Mouse (Mus musculus): ENCODE data around the gene D630045J12Rik. TPM values are rescaled to one million over a fixed set of nuclear protein-coding genes. Genes with fewer than 3 reads are reported as not detected.

Gene D630045J12Rik
- total and polyA plus RNA-seq, 3 experiments: 2.5 to 6.2 TPM; not detected in 1

DNA sequence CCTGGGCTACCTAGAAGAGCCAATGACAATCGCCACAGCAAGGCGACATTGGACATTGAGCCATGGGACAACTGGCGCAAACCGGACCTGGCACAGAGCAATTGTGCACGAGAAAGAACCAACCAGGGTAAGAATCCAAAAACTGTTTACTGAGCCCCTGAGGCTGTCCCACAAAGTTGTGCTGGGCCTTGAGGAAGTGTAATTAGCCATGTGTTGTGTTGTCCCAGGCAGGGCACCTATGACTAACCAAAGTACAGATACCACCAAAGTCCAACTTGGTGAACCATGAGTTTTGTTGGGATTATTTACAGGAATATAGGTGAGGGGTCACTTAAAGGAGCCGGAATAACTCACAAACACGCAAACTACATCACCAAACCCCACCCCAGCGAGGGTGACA, 3.7 kb upstream of the D630045J12Rik start:
- Histone ChIP-seq H3K4me1 (ENCODE audit: control insufficient read depth in 1 of 2, insufficient read depth in 2 of 2, low read length in 2 of 2) (peaks cover 3 to 28% of the 10 kb centered on the region in 2 experiments; a peak in 3 of 4 replicates), H3K27ac (ENCODE audit: control insufficient read depth, low read depth, low read length) (no peak overlapping the region), H3K9me3 (replicated peaks; ENCODE audit: insufficient read depth, low read length) (no peaks in the 10 kb centered on the region), H3K79me2 (ENCODE audit: control insufficient read depth, insufficient read depth, low read length, poor library complexity) (no peaks in the 10 kb centered on the region; the same call in 1 of the 2 replicates), H3K36me3 (ENCODE audit: control insufficient read depth in 1 of 2, insufficient read depth in 2 of 2, low read length in 2 of 2) (peaks cover 0 to 5% of the 10 kb centered on the region in 2 experiments; a peak in 2 of 4 replicates), H3K9ac (ENCODE audit: control insufficient read depth, low read depth, low read length, poor library complexity, severe bottlenecking) (no peak overlapping the region), H3K4me3 (ENCODE audit: control insufficient read depth in 1 of 2, insufficient read depth in 1 of 2, low read depth in 2 of 2, low read length in 2 of 2) (no peak overlapping the region), H3K27me3 (ENCODE audit: control insufficient read depth in 1 of 2, insufficient read depth in 2 of 2, low read length in 2 of 2) (no peaks in the 10 kb centered on the region)
- DNase-seq (ENCODE audit: low read depth, low spot score): no peak
- TF ChIP-seq SIN3A (IDR thresholded peaks at IDR 0.05; ENCODE audit: low read length): no peak
- TF ChIP-seq GATA1 (IDR thresholded peaks at IDR 0.05; ENCODE audit: low read depth, low read length): no peak
- TF ChIP-seq JUND (IDR thresholded peaks at IDR 0.05; ENCODE audit: low read depth, low read length): no peak
- TF ChIP-seq POLR2AphosphoS2 (IDR thresholded peaks at IDR 0.05; ENCODE audit: low read length): no peak
- no peak for TF ChIP-seq SMC3 (IDR thresholded peaks at IDR 0.05; ENCODE audit: low read depth, low read length)
- no peak for TF ChIP-seq NELFE (IDR thresholded peaks at IDR 0.05; ENCODE audit: low read depth, low read length)
- no peak for TF ChIP-seq RAD21 (IDR thresholded peaks at IDR 0.05; ENCODE audit: low read depth, low read length)
- TF ChIP-seq MAX (IDR thresholded peaks at IDR 0.05; ENCODE audit: low read length): no peak
- no peak for TF ChIP-seq TCF12 (IDR thresholded peaks at IDR 0.05; ENCODE audit: low read depth, low read length)
- no peak for TF ChIP-seq EP300 (IDR thresholded peaks at IDR 0.05; ENCODE audit: low read depth in 1 of 2, low read length in 2 of 2)
- no peak for TF ChIP-seq ETS1 (IDR thresholded peaks at IDR 0.05; ENCODE audit: low read depth, low read length)

DNA sequence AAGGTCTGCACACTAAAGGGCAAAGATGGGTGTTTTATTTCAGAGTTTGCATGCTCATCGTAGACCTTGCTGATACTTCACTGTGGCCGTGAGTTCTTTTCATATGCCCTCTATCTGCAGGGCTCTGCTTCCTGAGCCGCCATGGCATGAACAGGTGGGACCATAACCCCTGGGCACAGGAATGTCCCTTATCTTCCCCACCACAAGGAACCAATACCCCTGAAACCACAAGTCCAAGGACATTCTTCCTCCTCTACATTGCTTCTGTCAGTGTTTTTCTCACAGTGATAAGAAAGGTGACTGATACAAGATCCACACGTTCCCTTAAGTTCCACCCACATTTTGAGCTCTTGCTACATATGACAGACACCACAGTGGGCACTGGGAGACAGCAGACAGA, 3.0 kb upstream of the D630045J12Rik start:
- Histone ChIP-seq H3K4me3 (ENCODE audit: control insufficient read depth in 1 of 2, insufficient read depth in 1 of 2, low read depth in 2 of 2, low read length in 2 of 2) (no peak overlapping the region), H3K79me2 (ENCODE audit: control insufficient read depth, insufficient read depth, low read length, poor library complexity) (no peaks in the 10 kb centered on the region; the same call in 1 of the 2 replicates), H3K27me3 (ENCODE audit: control insufficient read depth in 1 of 2, insufficient read depth in 2 of 2, low read length in 2 of 2) (no peaks in the 10 kb centered on the region), H3K9me3 (replicated peaks; ENCODE audit: insufficient read depth, low read length) (no peaks in the 10 kb centered on the region), H3K36me3 (ENCODE audit: control insufficient read depth in 1 of 2, insufficient read depth in 2 of 2, low read length in 2 of 2) (peaks cover 0 to 5% of the 10 kb centered on the region in 2 experiments; a peak in 2 of 4 replicates), H3K4me1 (ENCODE audit: control insufficient read depth in 1 of 2, insufficient read depth in 2 of 2, low read length in 2 of 2) (peaks cover 3 to 28% of the 10 kb centered on the region in 2 experiments; a peak in 3 of 4 replicates), H3K27ac (ENCODE audit: control insufficient read depth, low read depth, low read length) (no peak overlapping the region), H3K9ac (ENCODE audit: control insufficient read depth, low read depth, low read length, poor library complexity, severe bottlenecking) (no peak overlapping the region)
- DNase-seq (ENCODE audit: low read depth, low spot score): peak; percentile 44
- TF ChIP-seq POLR2AphosphoS5 (IDR thresholded peaks at IDR 0.05; ENCODE audit: borderline replicate concordance, low read depth, low read length) (no peak), ZNF384 (IDR thresholded peaks at IDR 0.05; ENCODE audit: low read depth, low read length) (no peak), USF2 (IDR thresholded peaks at IDR 0.05; ENCODE audit: borderline replicate concordance in 1 of 2, insufficient read depth in 1 of 2, low read depth in 1 of 2, low read length in 2 of 2) (no peak), KAT2A (conservative IDR thresholded peaks at IDR 0.05; ENCODE audit: low read depth, low read length) (no peak), USF1 (IDR thresholded peaks at IDR 0.05; ENCODE audit: low read depth, low read length) (no peak), ZMIZ1 (IDR thresholded peaks at IDR 0.05; ENCODE audit: low read depth, low read length) (no peak), POLR2AphosphoS2 (IDR thresholded peaks at IDR 0.05; ENCODE audit: low read length) (no peak), TAL1 (IDR thresholded peaks at IDR 0.05; ENCODE audit: low read length) (peak; percentile 59), EP300 (IDR thresholded peaks at IDR 0.05; ENCODE audit: low read depth in 1 of 2, low read length in 2 of 2) (peak; percentile 49 to 50), RAD21 (IDR thresholded peaks at IDR 0.05; ENCODE audit: low read depth, low read length) (no peak), MYC (IDR thresholded peaks at IDR 0.05; ENCODE audit: low read depth, low read length) (no peak), E2F4 (IDR thresholded peaks at IDR 0.05; ENCODE audit: borderline replicate concordance, low read depth, low read length) (no peak), GATA1 (IDR thresholded peaks at IDR 0.05; ENCODE audit: low read depth, low read length) (peak; percentile 59), CHD1 (IDR thresholded peaks at IDR 0.05; ENCODE audit: low read depth, low read length) (no peak), MAX (IDR thresholded peaks at IDR 0.05; ENCODE audit: low read length) (no peak), ETS1 (IDR thresholded peaks at IDR 0.05; ENCODE audit: low read depth, low read length) (peak; percentile 41), UBTF (IDR thresholded peaks at IDR 0.05; ENCODE audit: borderline replicate concordance, insufficient read depth, low read depth, low read length) (no peak), ZKSCAN1 (IDR thresholded peaks at IDR 0.05; ENCODE audit: low read depth, low read length) (no peak), TBP (IDR thresholded peaks at IDR 0.05; ENCODE audit: low read depth, low read length) (no peak), POLR2A (IDR thresholded peaks at IDR 0.05; ENCODE audit: control insufficient read depth in 1 of 2, insufficient read depth in 1 of 2, low read depth in 1 of 2, low read length in 2 of 2, poor library complexity in 1 of 2) (no peak), JUND (IDR thresholded peaks at IDR 0.05; ENCODE audit: low read depth, low read length) (no peak), NELFE (IDR thresholded peaks at IDR 0.05; ENCODE audit: low read depth, low read length) (no peak), MAZ (IDR thresholded peaks at IDR 0.05; ENCODE audit: low read depth, low read length) (no peak), SIN3A (IDR thresholded peaks at IDR 0.05; ENCODE audit: low read length) (no peak), NRF1 (IDR thresholded peaks at IDR 0.05; ENCODE audit: insufficient read depth, low read depth, low read length, poor library complexity, severe bottlenecking) (no peak), ZC3H11A (IDR thresholded peaks at IDR 0.05; ENCODE audit: low read depth, low read length) (no peak), CTCF (IDR thresholded peaks at IDR 0.05 in 2 of 3, conservative IDR thresholded peaks at IDR 0.05 in 1 of 3; ENCODE audit: control insufficient read depth in 1 of 3, insufficient read depth in 1 of 3, low read depth in 2 of 3, low read length in 3 of 3, poor library complexity in 1 of 3, severe bottlenecking in 1 of 3) (no peak), BHLHE40 (IDR thresholded peaks at IDR 0.05; ENCODE audit: borderline replicate concordance, low read depth, low read length) (no peak), TCF12 (IDR thresholded peaks at IDR 0.05; ENCODE audit: low read depth, low read length) (peak; percentile 42; the same call in 1 of the 2 replicates)
